Mouse (Mus musculus): ENCODE data around the gene Adgrv1. TPM values are rescaled to one million over a fixed set of nuclear protein-coding genes. Genes with fewer than 3 reads are reported as not detected.
A peak's percentile ranks its signal among the peaks of the same experiment; 100 is the strongest.
"Not testable (repeated sequence)": the region's sequence is repeated elsewhere in the genome, so short reads cannot be mapped to it uniquely, and the experiment has no call there.

Adgrv1 gene
- polyA plus RNA-seq, 1 experiment, result 0.15 TPM

DNA sequence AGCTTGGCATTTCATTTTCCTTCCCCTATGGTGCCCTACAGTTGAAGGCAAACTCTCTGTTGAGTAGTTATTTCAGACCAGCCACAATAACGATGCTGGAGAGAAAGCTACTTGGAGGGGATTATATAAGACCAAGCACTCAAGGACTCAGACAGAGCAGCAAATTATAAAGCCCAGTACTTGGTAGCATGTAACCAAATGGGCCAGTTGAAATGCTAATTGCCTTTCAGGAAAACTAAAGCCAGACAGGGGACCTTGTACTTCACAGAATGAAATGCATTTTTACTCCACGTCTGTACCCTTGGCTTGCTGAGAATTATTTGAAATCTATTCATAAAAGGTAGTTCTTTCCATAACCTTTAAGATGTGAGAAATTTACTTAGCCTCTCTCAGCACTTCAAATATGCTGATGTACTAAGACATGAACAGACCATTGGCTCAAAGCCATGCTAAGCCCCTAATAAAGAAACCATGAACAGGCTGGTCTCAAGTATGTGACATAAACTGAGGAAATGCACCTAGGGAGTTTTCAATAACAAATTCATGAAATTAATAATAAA is 4.2 kb downstream of the Adgrv1 start:
- DNase-seq (ENCODE audit: low read depth, low spot score), result no peak
- WGBS, result 62% methylated on average over 2 of the region's 2 CpGs

- 75% methylated on average over 1 of the region's 1 CpGs for WGBS
- not testable (repeated sequence) for DNase-seq (ENCODE audit: low read depth, low spot score)
Observed at GRCm38 (mm10) chr13:81627861-81628260, 5.1 kb downstream of the Adgrv1 start.

DNA sequence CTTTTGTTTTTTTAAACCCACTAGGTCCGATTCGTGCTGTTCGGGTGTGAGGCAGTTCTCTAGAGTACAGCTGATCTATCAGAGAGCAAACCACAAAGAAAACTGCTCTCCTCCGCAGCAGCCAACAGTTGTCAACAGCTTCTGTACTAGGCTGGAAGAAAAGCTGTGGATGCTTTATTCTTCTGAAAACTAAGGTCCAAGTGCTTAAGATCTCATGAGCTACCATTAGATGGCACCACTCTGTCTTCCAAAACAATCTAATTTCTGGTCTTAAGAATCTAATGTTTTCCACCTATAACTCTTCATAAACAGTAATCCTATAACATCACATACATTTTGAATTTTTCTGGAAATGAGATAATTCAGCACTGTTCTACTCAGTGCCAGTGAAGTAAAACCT is 22.6 kb downstream of the Adgrv1 start:
- 92% methylated on average over 4 of the region's 4 CpGs for WGBS
- DNase-seq (ENCODE audit: low read depth, low spot score), result no peak

- WGBS, result 71% methylated on average over 2 of the region's 2 CpGs
- no peak for DNase-seq (ENCODE audit: low read depth, low spot score)
Observed at GRCm38 (mm10) chr13:81606991-81607390, 26.0 kb downstream of the Adgrv1 start.

DNA sequence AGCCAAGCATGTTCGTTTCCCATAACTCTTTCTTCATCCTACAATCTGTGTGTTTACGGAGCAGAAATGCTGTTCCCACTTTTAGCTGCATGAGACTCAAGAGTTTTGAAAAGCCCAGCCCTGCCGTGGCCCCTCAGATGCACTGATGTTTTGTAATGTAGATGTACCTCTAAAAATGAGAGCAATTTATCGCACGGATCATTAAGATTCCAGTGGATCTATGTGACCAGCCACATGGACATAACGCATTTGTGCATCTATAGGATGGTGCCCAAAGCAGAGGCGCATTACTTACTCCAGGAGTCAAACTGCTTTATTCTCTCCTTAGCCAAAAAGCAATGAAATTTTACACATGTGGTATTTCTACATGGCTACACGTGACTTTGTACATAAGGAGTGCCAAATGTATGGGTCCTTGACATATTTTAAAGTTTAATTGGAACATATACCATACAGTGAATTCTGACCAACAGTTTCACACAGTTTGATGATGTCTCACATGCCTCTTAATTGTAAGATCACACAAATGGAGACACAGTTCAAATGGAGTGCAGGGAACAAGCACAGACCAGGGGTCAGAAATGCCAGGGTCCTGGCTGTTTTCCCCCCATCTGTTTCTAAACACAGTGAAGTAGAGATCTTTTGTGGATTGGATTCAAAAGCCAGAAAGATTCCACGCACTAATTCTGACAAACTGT is 35.9 kb downstream of the Adgrv1 start:
- DNase-seq (ENCODE audit: low read depth, low spot score), result no peak
- 72% methylated on average over 9 of the region's 9 CpGs for WGBS

- no peak for DNase-seq (ENCODE audit: low read depth, low spot score)
- WGBS, result 75% methylated on average over 8 of the region's 8 CpGs
Observed at GRCm38 (mm10) chr13:81578692-81579091, 54.3 kb downstream of the Adgrv1 start.

- WGBS, result 55% methylated on average over 12 of the region's 12 CpGs
Observed at GRCm38 (mm10) chr13:81570241-81570821, 62.6 kb downstream of the Adgrv1 start.

GRCm38 (mm10) chr13:81550024-81550423 is 82.9 kb downstream of the Adgrv1 start:
- WGBS, result 76% methylated on average over 1 of the region's 1 CpGs
- DNase-seq (ENCODE audit: low read depth, low spot score), result no peak

More at GRCm38 (mm10) chr13:81570241-81570821, 62.6 kb downstream of the Adgrv1 start:
- DNase-seq (ENCODE audit: low read depth, low spot score), result no peak

DNA sequence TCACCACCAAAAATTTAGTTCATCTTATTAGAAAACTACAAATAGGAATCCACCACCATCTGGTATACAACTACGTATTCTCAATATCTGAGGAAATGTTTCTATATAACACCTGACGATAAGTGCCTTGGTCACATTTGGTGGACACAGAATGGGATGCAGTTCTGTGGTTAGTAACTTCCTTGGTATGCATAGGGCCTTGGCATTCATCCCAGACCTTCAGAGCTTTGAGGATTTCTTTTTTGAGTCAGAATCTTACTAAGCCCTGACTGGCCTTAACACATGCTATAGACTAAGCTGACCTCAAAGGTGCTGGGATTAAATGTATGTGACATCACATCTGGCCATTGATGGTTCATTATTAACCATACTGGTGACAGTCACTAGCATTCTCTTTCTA is 98.0 kb downstream of the Adgrv1 start:
- WGBS, result 80% methylated on average over 2 of the region's 2 CpGs
- DNase-seq (ENCODE audit: low read depth, low spot score), result no peak

DNA sequence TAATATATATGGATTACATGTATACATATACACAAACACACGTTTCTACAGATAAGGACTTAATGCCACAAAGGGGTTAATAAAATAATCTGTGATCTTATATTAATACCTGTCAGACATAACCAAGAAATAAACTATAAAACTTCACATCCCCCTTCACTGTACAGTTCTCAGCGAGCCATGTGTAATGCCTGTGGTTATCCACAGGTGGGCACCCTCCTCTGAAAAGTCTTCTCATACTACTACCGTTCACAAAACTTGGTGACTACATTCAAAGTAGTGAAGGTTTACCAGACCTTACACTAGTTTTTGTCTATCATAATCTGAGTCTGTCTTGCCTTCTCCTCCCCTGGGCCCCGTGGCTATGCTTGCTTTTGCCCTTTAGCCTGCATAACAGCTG is 106.3 kb downstream of the Adgrv1 start:
- DNase-seq (ENCODE audit: low read depth, low spot score), result no peak
- 34% methylated on average over 4 of the region's 4 CpGs for WGBS

GRCm38 (mm10) chr13:81510142-81510541 is 122.8 kb downstream of the Adgrv1 start:
- DNase-seq (ENCODE audit: low read depth, low spot score), result no peak
- 78% methylated on average over 7 of the region's 7 CpGs for WGBS

DNA sequence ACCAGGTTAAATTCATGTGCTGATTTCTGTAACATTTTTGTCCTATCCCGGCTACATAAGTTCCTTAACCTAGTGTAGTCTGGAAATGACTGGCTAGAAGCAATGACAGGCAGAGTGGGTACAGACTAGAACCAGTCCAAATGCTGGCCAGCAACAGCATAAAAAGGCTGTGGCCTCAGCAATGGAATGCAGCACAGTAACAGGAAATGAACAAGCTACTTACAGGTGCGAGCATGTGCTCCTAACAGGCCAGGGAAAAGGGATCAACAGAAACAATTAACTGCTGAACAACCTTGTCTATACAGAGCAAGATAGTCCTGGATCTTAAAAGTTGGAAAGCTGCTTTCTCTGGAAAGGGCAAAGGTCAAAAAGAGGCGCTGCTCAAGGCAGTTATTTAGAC is 135.9 kb downstream of the Adgrv1 start:
- WGBS, result 29% methylated on average over 3 of the region's 3 CpGs

DNA sequence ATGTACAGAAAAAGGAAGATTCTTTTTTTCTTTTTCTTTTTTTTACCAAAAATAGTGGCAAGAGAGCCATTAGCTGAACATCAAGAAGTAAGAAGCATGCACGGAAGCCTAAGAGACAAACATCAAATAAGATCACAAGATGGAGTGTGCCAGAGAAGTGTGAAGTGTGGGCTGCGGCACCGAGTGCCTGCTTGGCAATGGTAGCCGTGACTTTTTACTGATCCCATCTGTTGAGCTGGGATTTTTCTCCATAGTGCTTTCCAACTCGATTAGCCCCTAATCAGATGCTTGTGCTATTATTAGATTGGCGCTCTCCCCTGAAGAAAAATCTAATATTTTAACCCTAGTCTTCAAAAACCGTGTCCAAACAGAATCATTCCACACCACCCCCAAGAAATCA is 141.0 kb downstream of the Adgrv1 start:
- no peak for DNase-seq (ENCODE audit: low read depth, low spot score)
- 79% methylated on average over 7 of the region's 7 CpGs for WGBS

More for the DNA sequence above, 135.9 kb downstream of the Adgrv1 start:
- no peak for DNase-seq (ENCODE audit: low read depth, low spot score)

GRCm38 (mm10) chr13:81486980-81487379 is 146.0 kb downstream of the Adgrv1 start:
- DNase-seq (ENCODE audit: low read depth, low spot score), result no peak

GRCm38 (mm10) chr13:81473750-81474149 is 159.2 kb downstream of the Adgrv1 start:
- DNase-seq (ENCODE audit: low read depth, low spot score), result no peak

- DNase-seq (ENCODE audit: low read depth, low spot score), result no peak
- WGBS, result 76% methylated on average over 4 of the region's 4 CpGs
Observed at GRCm38 (mm10) chr13:81466661-81467060, 166.3 kb downstream of the Adgrv1 start.

- DNase-seq (ENCODE audit: low read depth, low spot score), result no peak
- 88% methylated on average over 3 of the region's 3 CpGs for WGBS
Observed at GRCm38 (mm10) chr13:81465794-81466193, 167.2 kb downstream of the Adgrv1 start.

DNA sequence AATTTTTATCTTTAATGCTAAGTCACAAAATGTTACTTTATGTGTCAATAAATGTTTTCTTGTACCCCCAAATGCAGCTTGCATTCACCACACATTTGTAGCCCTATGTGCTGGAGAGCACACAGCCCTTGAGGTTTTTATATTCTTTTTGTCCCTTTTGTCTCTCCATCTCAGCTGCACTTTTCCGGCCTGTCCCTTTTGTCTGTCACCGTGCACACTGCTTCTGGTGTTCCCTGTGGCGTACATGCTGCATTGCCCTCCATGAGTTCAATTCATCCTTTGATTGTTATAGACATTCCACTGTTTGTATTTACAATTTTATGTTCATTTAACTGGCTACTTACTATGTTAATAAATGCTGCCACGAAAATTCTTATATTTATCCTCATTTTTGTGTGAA is 183.3 kb downstream of the Adgrv1 start:
- whole genome bisulfite sequencing, result 74% methylated on average over 4 of the region's 4 CpGs

GRCm38 (mm10) chr13:81449198-81449597 is 183.8 kb downstream of the Adgrv1 start:
- WGBS, result 85% methylated on average over 7 of the region's 7 CpGs
- no peak for DNase-seq (ENCODE audit: low read depth, low spot score)

More for the DNA sequence above, 183.3 kb downstream of the Adgrv1 start:
- DNase-seq (ENCODE audit: low read depth, low spot score), result no peak

DNA sequence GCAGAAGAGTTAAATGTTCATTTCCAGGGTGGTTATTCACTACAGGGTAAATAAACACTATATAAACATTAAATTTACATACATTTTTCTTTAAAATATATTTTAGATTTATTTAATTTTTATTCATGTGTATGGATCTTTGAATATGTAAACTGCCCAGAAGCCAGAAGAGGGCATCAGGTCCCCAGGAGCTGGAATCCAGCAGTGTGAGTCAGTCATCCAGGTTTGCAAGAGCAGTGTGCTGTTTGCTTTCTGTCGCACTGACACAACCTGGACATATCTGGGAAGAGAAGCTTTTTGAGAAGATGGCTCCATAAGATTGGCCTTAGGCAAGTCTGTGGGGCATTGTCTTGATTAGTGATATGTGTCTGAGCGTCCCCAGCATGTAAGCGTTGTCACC is 191.5 kb downstream of the Adgrv1 start:
- DNase-seq (ENCODE audit: low read depth, low spot score), result no peak
- 60% methylated on average over 3 of the region's 3 CpGs for WGBS

DNA sequence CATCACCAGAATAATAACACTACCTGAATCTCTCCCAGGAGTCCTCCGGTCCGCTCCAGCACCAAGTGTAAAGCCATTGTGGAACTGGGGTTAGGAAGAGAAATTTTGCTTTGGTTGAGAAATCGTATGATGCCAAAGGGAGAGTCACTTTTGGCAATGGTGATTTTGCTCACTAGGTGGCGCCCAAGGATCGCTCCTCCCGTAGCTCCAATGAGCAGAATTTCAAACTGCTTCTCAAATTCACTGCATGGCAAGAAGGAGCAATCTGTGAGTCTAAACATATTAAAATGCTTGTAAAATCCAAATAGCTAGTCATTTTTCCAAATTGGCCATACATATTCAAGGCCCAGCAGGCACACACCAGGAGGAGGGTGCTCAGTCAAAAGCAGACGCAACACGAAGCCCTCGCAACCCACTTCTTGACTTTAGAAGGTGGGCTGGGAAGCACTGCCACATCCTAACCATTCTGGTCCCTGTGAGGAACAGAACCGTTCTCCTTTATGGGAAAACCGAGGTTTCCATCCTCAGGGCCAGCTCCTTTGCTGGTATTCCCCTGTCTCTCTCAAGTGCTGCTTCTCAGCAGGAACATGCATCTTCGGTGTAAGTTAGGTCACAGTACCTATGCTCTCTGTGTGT is 193.4 kb downstream of the Adgrv1 start:
- peak; percentile 13 for DNase-seq (ENCODE audit: low read depth, low spot score)
- 41% methylated on average over 12 of the region's 12 CpGs for WGBS

All from large intestine, adult 2 months (tissue).